27 mouse cellular contexts compared by ENCODE assay signal in the genomic region with DNA sequence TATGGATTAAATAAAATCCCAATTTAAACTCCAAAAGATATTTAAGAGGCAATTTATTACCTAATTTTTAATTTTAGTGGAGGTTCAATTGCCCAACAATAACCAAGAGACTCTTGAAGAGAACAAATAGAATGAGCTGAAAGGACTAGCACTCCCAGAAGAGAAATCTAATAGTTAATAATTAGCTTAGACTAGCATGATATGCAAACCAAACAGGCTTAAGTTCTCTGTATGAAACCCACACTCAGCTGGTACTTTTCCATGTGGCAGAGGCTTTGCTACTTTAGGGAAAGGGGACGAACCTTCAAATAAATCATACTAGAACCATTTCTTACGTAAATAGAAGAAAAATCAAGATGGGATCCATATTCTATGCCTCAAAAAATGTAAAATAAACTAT. TPM values are rescaled to one million over a fixed set of nuclear protein-coding genes. Genes with fewer than 3 reads are reported as not detected.
A peak's percentile ranks its signal among the peaks of the same experiment; 100 is the strongest.
DNase-seq lines count a peak whose midpoint lies in the region; ATAC-seq and TF ChIP-seq lines count a peak whose summit lies in the region.
"Had no signal": no experiment of that assay in that cellular context is flagged by ENCODE, and none has a peak within 500 bp of the region (broad histone marks: within the 10 kb centered on the region; RNA-seq: fewer than 3 reads in every experiment).

No protein-coding gene starts in this region.

- H3K4me2 ChIP-seq in kidney, postnatal 0 days (ENCODE audit: low read length) = no peak overlapping the region
- no peak overlapping the region for H3K4me2 ChIP-seq in lung, embryonic 16.5 days (ENCODE audit: low read depth, low read length)
- no peak overlapping the region for H3K4me2 ChIP-seq in stomach, embryonic 15.5 days
- no peak overlapping the region for H3K4me2 ChIP-seq in stomach, postnatal 0 days (replicated peaks; ENCODE audit: low read depth)
- H3K4me2 ChIP-seq: embryonic facial prominence, embryonic 12.5 days; embryonic facial prominence, embryonic 15.5 days; heart, embryonic 12.5 days; heart, embryonic 15.5 days; hindbrain, embryonic 13.5 days had no signal

- H3K36me3 ChIP-seq in kidney, postnatal 0 days (ENCODE audit: insufficient read depth, low read length) = no peaks in the 10 kb centered on the region
- H3K36me3 ChIP-seq in lung, embryonic 16.5 days (ENCODE audit: control insufficient read depth, insufficient read depth, low read length) = no peaks in the 10 kb centered on the region
- no peaks in the 10 kb centered on the region for H3K36me3 ChIP-seq in stomach, embryonic 15.5 days
- H3K36me3 ChIP-seq in stomach, postnatal 0 days (ENCODE audit: control insufficient read depth, insufficient read depth, low read length) = no peaks in the 10 kb centered on the region
- H3K36me3 ChIP-seq: embryonic facial prominence, embryonic 12.5 days; embryonic facial prominence, embryonic 15.5 days; G1E; heart, embryonic 12.5 days; heart, embryonic 15.5 days; hindbrain, embryonic 10.5 days; hindbrain, embryonic 13.5 days had no signal

- no peak overlapping the region for H3K4me3 ChIP-seq in kidney, postnatal 0 days (replicated peaks; ENCODE audit: low read depth, low read length)
- H3K4me3 ChIP-seq in lung, embryonic 16.5 days (ENCODE audit: low read length) = no peak overlapping the region
- H3K4me3 ChIP-seq in lung, adult 2 months (replicated peaks; ENCODE audit: extremely low read depth, low read depth, low read length) = no peak overlapping the region
- no peak overlapping the region for H3K4me3 ChIP-seq in stomach, embryonic 15.5 days (replicated peaks)
- H3K4me3 ChIP-seq in stomach, postnatal 0 days (ENCODE audit: low read depth, low read length) = no peak overlapping the region
- H3K4me3 ChIP-seq: embryonic facial prominence, embryonic 12.5 days; embryonic facial prominence, embryonic 15.5 days; heart, embryonic 12.5 days; heart, embryonic 15.5 days; hindbrain, embryonic 10.5 days; hindbrain, embryonic 13.5 days had no signal

- WGBS in kidney, postnatal 0 days = 71% methylated on average over 2 of the region's 2 CpGs
- 38% methylated on average over 2 of the region's 2 CpGs for whole genome bisulfite sequencing in lung, embryonic 16.5 days
- WGBS in lung, adult 2 months = 70% methylated on average over 2 of the region's 2 CpGs
- 42% methylated on average over 2 of the region's 2 CpGs for WGBS in stomach, embryonic 15.5 days
- WGBS in stomach, postnatal 0 days = 35% methylated on average over 2 of the region's 2 CpGs

- H3K4me1 ChIP-seq in kidney, postnatal 0 days (replicated peaks; ENCODE audit: insufficient read depth, low read length) = no peaks in the 10 kb centered on the region
- no peaks in the 10 kb centered on the region for H3K4me1 ChIP-seq in lung, embryonic 16.5 days (replicated peaks; ENCODE audit: control insufficient read depth, insufficient read depth, low read length)
- H3K4me1 ChIP-seq in lung, adult 2 months (ENCODE audit: control insufficient read depth, insufficient read depth, low read length) = no peaks in the 10 kb centered on the region
- no peaks in the 10 kb centered on the region for H3K4me1 ChIP-seq in stomach, embryonic 15.5 days
- H3K4me1 ChIP-seq in stomach, postnatal 0 days (replicated peaks; ENCODE audit: control insufficient read depth, insufficient read depth) = no peaks in the 10 kb centered on the region
- H3K4me1 ChIP-seq: embryonic facial prominence, embryonic 12.5 days; embryonic facial prominence, embryonic 15.5 days; heart, embryonic 12.5 days; heart, embryonic 15.5 days; hindbrain, embryonic 10.5 days; hindbrain, embryonic 13.5 days had no signal

- TF ChIP-seq EP300 in stomach, postnatal 0 days (optimal IDR thresholded peaks at IDR 0.05) = no peak

- no peak for ATAC-seq in kidney, postnatal 0 days (replicated peaks; ENCODE audit: low FRiP score, low read depth)
- peak; percentile 72 for ATAC-seq in lung, embryonic 16.5 days (ENCODE audit: low read depth)
- ATAC-seq in stomach, embryonic 15.5 days (ENCODE audit: insufficient read depth, low FRiP score, low read depth) = peak; percentile 71
- peak; percentile 80 for ATAC-seq in stomach, postnatal 0 days (ENCODE audit: low FRiP score, low TSS enrichment)
- ATAC-seq: forebrain, embryonic 14.5 days; Patski had no signal

- no peak for TF ChIP-seq POLR2A in lung, adult 2 months (IDR thresholded peaks at IDR 0.05; ENCODE audit: borderline replicate concordance, extremely low read depth, low read depth, low read length)

- no peaks in the 10 kb centered on the region for H3K9me3 ChIP-seq in kidney, postnatal 0 days (replicated peaks; ENCODE audit: low read length)
- no peaks in the 10 kb centered on the region for H3K9me3 ChIP-seq in lung, embryonic 16.5 days (ENCODE audit: control insufficient read depth, low read length)
- H3K9me3 ChIP-seq in stomach, embryonic 15.5 days = no peaks in the 10 kb centered on the region
- no peaks in the 10 kb centered on the region for H3K9me3 ChIP-seq in stomach, postnatal 0 days (ENCODE audit: control insufficient read depth, low read length)
- H3K9me3 ChIP-seq: embryonic facial prominence, embryonic 12.5 days; embryonic facial prominence, embryonic 15.5 days; heart, embryonic 12.5 days; heart, embryonic 15.5 days; hindbrain, embryonic 10.5 days; hindbrain, embryonic 13.5 days had no signal

- H3K27ac ChIP-seq in kidney, postnatal 0 days = no peak overlapping the region
- no peak overlapping the region for H3K27ac ChIP-seq in lung, embryonic 16.5 days (ENCODE audit: low read length)
- H3K27ac ChIP-seq in stomach, embryonic 15.5 days = no peak overlapping the region; the same call in 1 of the 2 replicates
- no peak overlapping the region for H3K27ac ChIP-seq in stomach, postnatal 0 days (replicated peaks)
- H3K27ac ChIP-seq: embryonic facial prominence, embryonic 12.5 days; embryonic facial prominence, embryonic 15.5 days; heart, embryonic 15.5 days; hindbrain, embryonic 10.5 days; hindbrain, embryonic 13.5 days had no signal

- no peaks in the 10 kb centered on the region for H3K27me3 ChIP-seq in kidney, postnatal 0 days (ENCODE audit: insufficient read depth, low read length)
- H3K27me3 ChIP-seq in lung, embryonic 16.5 days (ENCODE audit: control insufficient read depth, insufficient read depth, low read depth, low read length) = no peaks in the 10 kb centered on the region
- H3K27me3 ChIP-seq in stomach, embryonic 15.5 days (replicated peaks) = no peaks in the 10 kb centered on the region
- no peaks in the 10 kb centered on the region for H3K27me3 ChIP-seq in stomach, postnatal 0 days (ENCODE audit: control insufficient read depth, insufficient read depth, low read length)
- H3K27me3 ChIP-seq: CH12.LX; embryonic facial prominence, embryonic 12.5 days; embryonic facial prominence, embryonic 15.5 days; heart, embryonic 12.5 days; heart, embryonic 15.5 days; hindbrain, embryonic 13.5 days had no signal

- TF ChIP-seq CTCF in kidney, postnatal 0 days (IDR thresholded peaks at IDR 0.05; ENCODE audit: low read depth) = no peak
- TF ChIP-seq CTCF in lung, adult 2 months (IDR thresholded peaks at IDR 0.05; ENCODE audit: insufficient read depth, low read length) = no peak
- TF ChIP-seq CTCF in stomach, postnatal 0 days (IDR thresholded peaks at IDR 0.05; ENCODE audit: low read depth) = no peak

- DNase-seq in kidney, postnatal 0 days (ENCODE audit: low spot score) = peak; percentile 10
- DNase-seq in kidney, postnatal 25 days = no peak
- DNase-seq in lung, adult 2 months = no peak
- no peak for DNase-seq in stomach, postnatal 0 days (ENCODE audit: low spot score)
- no peak for DNase-seq in urinary bladder, adult 2 months (ENCODE audit: low spot score)
- DNase-seq: adrenal gland, postnatal 10 days; adrenal gland, postnatal 36 days; B cell, adult 2 months; cerebellum, adult 18-20 months; cerebellum, adult 9-10 months; cerebellum, postnatal 14 days; gastrocnemius, postnatal 25 days; heart, adult 18-20 months; heart, postnatal 10 days; heart, postnatal 36 days had no signal

- H3K9ac ChIP-seq in kidney, postnatal 0 days (ENCODE audit: low read depth, low read length) = no peak overlapping the region
- H3K9ac ChIP-seq in lung, embryonic 16.5 days (ENCODE audit: low read length) = no peak overlapping the region
- H3K9ac ChIP-seq in stomach, embryonic 15.5 days = no peak overlapping the region
- no peak overlapping the region for H3K9ac ChIP-seq in stomach, postnatal 0 days (ENCODE audit: low read length)
- H3K9ac ChIP-seq: embryonic facial prominence, embryonic 12.5 days; embryonic facial prominence, embryonic 15.5 days; heart, embryonic 12.5 days; heart, embryonic 15.5 days; hindbrain, embryonic 13.5 days had no signal

RNA-seq across cellular contexts. Expression of gene Fam19a1, which starts 55.9 kb away (rescaled TPM):
- polyA plus RNA-seq in kidney, postnatal 0 days (2015; fragmentation: Nextera tagmentation; extraction: Ambion mirVana) = 3.6 and 3.8 TPM in 2 replicates
- polyA plus RNA-seq in lung, embryonic 16.5 days (2015; fragmentation: Nextera tagmentation; extraction: Ambion mirVana) = 1.8 and 1.9 TPM in 2 replicates
- 0.52 and 0.72 TPM in 2 replicates for polyA plus RNA-seq in lung, adult 2 months (2012; rRNA removed)
- 7.5 and 8.2 TPM in 2 replicates for polyA plus RNA-seq in stomach, embryonic 15.5 days (2015; fragmentation: Nextera tagmentation; extraction: Ambion mirVana)
- 1.1 and 1.8 TPM in 2 replicates for polyA plus RNA-seq in stomach, postnatal 0 days (2015; fragmentation: Nextera tagmentation; extraction: Ambion mirVana)
- 0.04 and 0.18 TPM in 2 replicates for polyA plus RNA-seq in urinary bladder, adult 2 months (2012; rRNA removed)
- polyA plus RNA-seq: G1E, Patski had no signal
